Mouse (Mus musculus): ENCODE measurements around the gene Hmgcs2. TPM values are rescaled to one million over a fixed set of nuclear protein-coding genes. Genes with fewer than 3 reads are reported as not detected.

The Hmgcs2 gene
- polyA plus RNA-seq, 1 experiment from 2014 or later, result 10.8 TPM

- H3K4me2 ChIP-seq (ENCODE audit: low read length), result no peak overlapping the region
- H3K36me3 ChIP-seq (ENCODE audit: control insufficient read depth, insufficient read depth), result no peaks in the 10 kb centered on the region
- H3K4me1 ChIP-seq (replicated peaks; ENCODE audit: control insufficient read depth, insufficient read depth, low read length), result peaks cover 8% of the 10 kb centered on the region
- WGBS, result 5% methylated on average over 6 of the region's 6 CpGs
- peak; percentile 52; the same call in 1 of the 2 replicates for ATAC-seq
- no peaks in the 10 kb centered on the region for H3K27me3 ChIP-seq (replicated peaks; ENCODE audit: control insufficient read depth, insufficient read depth, low read length)
- H3K4me3 ChIP-seq (replicated peaks; ENCODE audit: low read length), result no peak overlapping the region
- H3K9ac ChIP-seq (replicated peaks; ENCODE audit: low read depth, low read length), result 0 out of 2 replicates have a peak overlapping the region, but pooled peaks have one; percentile 7
- H3K27ac ChIP-seq (ENCODE audit: low read length), result no peak overlapping the region
- no peaks in the 10 kb centered on the region for H3K9me3 ChIP-seq (ENCODE audit: control insufficient read depth, low read length)
These were observed 13.0 kb upstream of the Hmgcs2 start for GRCm38 (mm10) chr3:98267249-98267651.

- H3K4me1 ChIP-seq (replicated peaks; ENCODE audit: control insufficient read depth, insufficient read depth, low read length), result 0 out of 2 replicates have a peak, but pooled peaks cover 2% of the 10 kb centered on the region
- no peaks in the 10 kb centered on the region for H3K27me3 ChIP-seq (replicated peaks; ENCODE audit: control insufficient read depth, insufficient read depth, low read length)
- H3K9ac ChIP-seq (replicated peaks; ENCODE audit: low read depth, low read length), result no peak overlapping the region
- H3K4me2 ChIP-seq (ENCODE audit: low read length), result no peak overlapping the region
- no peaks in the 10 kb centered on the region for H3K36me3 ChIP-seq (ENCODE audit: control insufficient read depth, insufficient read depth)
- WGBS, result 59% methylated on average over 11 of the region's 11 CpGs
- H3K4me3 ChIP-seq (replicated peaks; ENCODE audit: low read length), result no peak overlapping the region
- ATAC-seq, result no peak
- H3K27ac ChIP-seq (ENCODE audit: low read length), result no peak overlapping the region
- H3K9me3 ChIP-seq (ENCODE audit: control insufficient read depth, low read length), result no peaks in the 10 kb centered on the region
These were observed 6.4 kb upstream of the Hmgcs2 start for GRCm38 (mm10) chr3:98273623-98274398.

GRCm38 (mm10) chr3:98279682-98280081 is 553 bp upstream of the Hmgcs2 start:
- Histone ChIP-seq H3K9ac (replicated peaks; ENCODE audit: low read depth, low read length) (no peak overlapping the region), H3K27me3 (replicated peaks; ENCODE audit: control insufficient read depth, insufficient read depth, low read length) (no peaks in the 10 kb centered on the region), H3K4me1 (replicated peaks; ENCODE audit: control insufficient read depth, insufficient read depth, low read length) (0 out of 2 replicates have a peak, but pooled peaks cover 3% of the 10 kb centered on the region), H3K4me2 (ENCODE audit: low read length) (no peak overlapping the region), H3K4me3 (replicated peaks; ENCODE audit: low read length) (no peak overlapping the region), H3K27ac (ENCODE audit: low read length) (no peak overlapping the region), H3K9me3 (ENCODE audit: control insufficient read depth, low read length) (no peaks in the 10 kb centered on the region), H3K36me3 (ENCODE audit: control insufficient read depth, insufficient read depth) (no peaks in the 10 kb centered on the region)
- WGBS, result 88% methylated on average over 4 of the region's 4 CpGs
- no peak for ATAC-seq

GRCm38 (mm10) chr3:98280933-98281678 is 871 bp downstream of the Hmgcs2 start:
- 41% methylated on average over 12 of the region's 12 CpGs for WGBS
- Histone ChIP-seq H3K4me2 (ENCODE audit: low read length) (no peak overlapping the region), H3K27me3 (replicated peaks; ENCODE audit: control insufficient read depth, insufficient read depth, low read length) (no peaks in the 10 kb centered on the region), H3K4me1 (replicated peaks; ENCODE audit: control insufficient read depth, insufficient read depth, low read length) (0 out of 2 replicates have a peak, but pooled peaks cover 3% of the 10 kb centered on the region), H3K9me3 (ENCODE audit: control insufficient read depth, low read length) (no peaks in the 10 kb centered on the region), H3K27ac (ENCODE audit: low read length) (no peak overlapping the region), H3K36me3 (ENCODE audit: control insufficient read depth, insufficient read depth) (no peaks in the 10 kb centered on the region), H3K9ac (replicated peaks; ENCODE audit: low read depth, low read length) (no peak overlapping the region), H3K4me3 (replicated peaks; ENCODE audit: low read length) (no peak overlapping the region)
- peak; percentile 89 for ATAC-seq

- H3K27ac ChIP-seq (ENCODE audit: low read length), result no peak overlapping the region
- no peaks in the 10 kb centered on the region for H3K36me3 ChIP-seq (ENCODE audit: control insufficient read depth, insufficient read depth)
- no peak for ATAC-seq
- no peak overlapping the region for H3K9ac ChIP-seq (replicated peaks; ENCODE audit: low read depth, low read length)
- H3K4me3 ChIP-seq (replicated peaks; ENCODE audit: low read length), result no peak overlapping the region
- no peaks in the 10 kb centered on the region for H3K9me3 ChIP-seq (ENCODE audit: control insufficient read depth, low read length)
- H3K4me1 ChIP-seq (replicated peaks; ENCODE audit: control insufficient read depth, insufficient read depth, low read length), result 0 out of 2 replicates have a peak, but pooled peaks cover 3% of the 10 kb centered on the region
- H3K27me3 ChIP-seq (replicated peaks; ENCODE audit: control insufficient read depth, insufficient read depth, low read length), result no peaks in the 10 kb centered on the region
- no peak overlapping the region for H3K4me2 ChIP-seq (ENCODE audit: low read length)
- WGBS, result 92% methylated on average over 8 of the region's 8 CpGs
These were observed 2.2 kb downstream of the Hmgcs2 start for GRCm38 (mm10) chr3:98282422-98282821.

GRCm38 (mm10) chr3:98283205-98283604 is 3.0 kb downstream of the Hmgcs2 start:
- 92% methylated on average over 5 of the region's 5 CpGs for WGBS
- no peaks in the 10 kb centered on the region for H3K9me3 ChIP-seq (ENCODE audit: control insufficient read depth, low read length)
- no peak overlapping the region for H3K4me2 ChIP-seq (ENCODE audit: low read length)
- no peak overlapping the region for H3K27ac ChIP-seq (ENCODE audit: low read length)
- 0 out of 2 replicates have a peak, but pooled peaks cover 3% of the 10 kb centered on the region for H3K4me1 ChIP-seq (replicated peaks; ENCODE audit: control insufficient read depth, insufficient read depth, low read length)
- H3K9ac ChIP-seq (replicated peaks; ENCODE audit: low read depth, low read length), result no peak overlapping the region
- no peak overlapping the region for H3K4me3 ChIP-seq (replicated peaks; ENCODE audit: low read length)
- no peaks in the 10 kb centered on the region for H3K36me3 ChIP-seq (ENCODE audit: control insufficient read depth, insufficient read depth)
- no peaks in the 10 kb centered on the region for H3K27me3 ChIP-seq (replicated peaks; ENCODE audit: control insufficient read depth, insufficient read depth, low read length)
- ATAC-seq, result no peak

- 77% methylated on average over 9 of the region's 9 CpGs for WGBS
- Histone ChIP-seq H3K27me3 (replicated peaks; ENCODE audit: control insufficient read depth, insufficient read depth, low read length) (no peaks in the 10 kb centered on the region), H3K9me3 (ENCODE audit: control insufficient read depth, low read length) (peaks cover 2% of the 10 kb centered on the region), H3K36me3 (ENCODE audit: control insufficient read depth, insufficient read depth) (no peaks in the 10 kb centered on the region), H3K27ac (ENCODE audit: low read length) (no peak overlapping the region), H3K4me1 (replicated peaks; ENCODE audit: control insufficient read depth, insufficient read depth, low read length) (no peaks in the 10 kb centered on the region), H3K9ac (replicated peaks; ENCODE audit: low read depth, low read length) (no peak overlapping the region), H3K4me2 (ENCODE audit: low read length) (no peak overlapping the region), H3K4me3 (replicated peaks; ENCODE audit: low read length) (no peak overlapping the region)
- ATAC-seq, result no peak
These were observed 10.8 kb downstream of the Hmgcs2 start for GRCm38 (mm10) chr3:98291044-98291443.

- H3K4me1 ChIP-seq (replicated peaks; ENCODE audit: control insufficient read depth, insufficient read depth, low read length), result no peaks in the 10 kb centered on the region
- H3K27me3 ChIP-seq (replicated peaks; ENCODE audit: control insufficient read depth, insufficient read depth, low read length), result no peaks in the 10 kb centered on the region
- H3K27ac ChIP-seq (ENCODE audit: low read length), result no peak overlapping the region
- ATAC-seq, result no peak
- 75% methylated on average over 10 of the region's 10 CpGs for WGBS
- no peak overlapping the region for H3K4me3 ChIP-seq (replicated peaks; ENCODE audit: low read length)
- H3K9ac ChIP-seq (replicated peaks; ENCODE audit: low read depth, low read length), result no peak overlapping the region
- no peaks in the 10 kb centered on the region; the same call in 1 of the 2 replicates for H3K9me3 ChIP-seq (ENCODE audit: control insufficient read depth, low read length)
- H3K36me3 ChIP-seq (ENCODE audit: control insufficient read depth, insufficient read depth), result no peaks in the 10 kb centered on the region
- no peak overlapping the region for H3K4me2 ChIP-seq (ENCODE audit: low read length)
These were observed 15.7 kb downstream of the Hmgcs2 start for GRCm38 (mm10) chr3:98295965-98296364.

GRCm38 (mm10) chr3:98299391-98300100 is 19.3 kb downstream of the Hmgcs2 start:
- no peak overlapping the region for H3K4me2 ChIP-seq (ENCODE audit: low read length)
- ATAC-seq, result no peak
- H3K27ac ChIP-seq (ENCODE audit: low read length), result no peak overlapping the region
- H3K27me3 ChIP-seq (replicated peaks; ENCODE audit: control insufficient read depth, insufficient read depth, low read length), result no peaks in the 10 kb centered on the region
- no peak overlapping the region for H3K4me3 ChIP-seq (replicated peaks; ENCODE audit: low read length)
- no peaks in the 10 kb centered on the region for H3K36me3 ChIP-seq (ENCODE audit: control insufficient read depth, insufficient read depth)
- H3K9ac ChIP-seq (replicated peaks; ENCODE audit: low read depth, low read length), result no peak overlapping the region
- WGBS, result 94% methylated on average over 1 of the region's 1 CpGs
- H3K4me1 ChIP-seq (replicated peaks; ENCODE audit: control insufficient read depth, insufficient read depth, low read length), result no peaks in the 10 kb centered on the region
- H3K9me3 ChIP-seq (ENCODE audit: control insufficient read depth, low read length), result no peaks in the 10 kb centered on the region
